Mouse (Mus musculus) heart, embryonic 14.5 days (tissue): ENCODE results near the gene Bcor. TPM values are rescaled to one million over a fixed set of nuclear protein-coding genes. Genes with fewer than 3 reads are reported as not detected.

ENCODE experiments used
- ATAC-seq: fragments of 200-750 bp; cut with Nextera tagmentation; 2 replicates; pipeline ENCODE4 v1.8.0; 2017; ENCODE audit warnings: low read depth, moderate TSS enrichment; ENCODE audit not compliant: insufficient number of reproducible peaks, insufficient read depth, low FRiP score
- H3K27ac ChIP-seq, 2 experiments: fragments of 200-500 bp in 1 of 2; fragments of 300-500 bp in 1 of 2; sonication (generic) in 1 of 2; replicated peaks in 1 of 2; 2 replicates each; pipeline ENCODE4 v1.5.1; 2012 to 2014; ENCODE audit warnings: low read depth in 2 of 2, low read length in 2 of 2, control low read depth in 1 of 2, mild to moderate bottlenecking in 1 of 2, mixed read lengths in 1 of 2; ENCODE audit not compliant: control insufficient read depth in 1 of 2, insufficient read depth in 1 of 2
- H3K27me3 ChIP-seq: fragments of 300-500 bp; sonication (generic); 2 replicates; pipeline ENCODE4 v1.6.1; 2014; ENCODE audit warnings: mild to moderate bottlenecking, low read length, control low read depth; ENCODE audit not compliant: control insufficient read depth, insufficient read depth
- H3K36me3 ChIP-seq: fragments of 300-500 bp; sonication (generic); 2 replicates; pipeline ENCODE4 v1.6.1; 2014; ENCODE audit warnings: mild to moderate bottlenecking, control low read depth, low read length, mixed read lengths; ENCODE audit not compliant: control insufficient read depth, insufficient read depth
- H3K4me1 ChIP-seq, 2 experiments: fragments of 200-500 bp in 1 of 2; fragments of 300-500 bp in 1 of 2; sonication (generic) in 1 of 2; 2 replicates each; pipeline ENCODE4 v1.6.1; 2012 to 2014; ENCODE audit warnings: low read length in 2 of 2, control low read depth in 1 of 2, mixed read lengths in 1 of 2; ENCODE audit not compliant: control insufficient read depth in 2 of 2, insufficient read depth in 2 of 2
- H3K4me2 ChIP-seq: fragments of 300-500 bp; sonication (generic); 2 replicates; pipeline ENCODE4 v1.6.1; 2014; ENCODE audit warnings: mild to moderate bottlenecking, low read length
- H3K4me3 ChIP-seq, 2 experiments: fragments of 200-500 bp in 1 of 2; fragments of 300-500 bp in 1 of 2; sonication (generic) in 1 of 2; 2 replicates each; pipeline ENCODE4 v1.5.1; 2012 to 2014; ENCODE audit warnings: low read length in 2 of 2, mild to moderate bottlenecking in 2 of 2, control low read depth in 1 of 2, low read depth in 1 of 2, moderate library complexity in 1 of 2; ENCODE audit not compliant: control insufficient read depth in 1 of 2, insufficient read depth in 1 of 2
- H3K9ac ChIP-seq: fragments of 300-500 bp; sonication (generic); 2 replicates; pipeline ENCODE4 v1.6.1; 2014; ENCODE audit warnings: mild to moderate bottlenecking, low read length
- H3K9me3 ChIP-seq: fragments of 300-500 bp; sonication (generic); 2 replicates; pipeline ENCODE4 v1.6.1; 2016; ENCODE audit warnings: low read length, control low read depth; ENCODE audit not compliant: control insufficient read depth
- WGBS: fragments of 180-500 bp; shearing (Covaris S2); extraction: QIAGEN DNeasy Blood & Tissue Kit; methylation state at CpG from one replicate; pipeline ENCODE4 v1.1.7; 2014; 5-methylcytosine and 5-hydroxymethylcytosine counted together
- polyA plus RNA-seq: library from polyadenylated mRNA; unstranded; fragments of >200 nt; fragmentation: Nextera tagmentation; extraction: Ambion mirVana; gene quantifications from 2 replicates; pipeline ENCODE4 v1.2.1, GENCODE M21; 2014

The Bcor gene
- 17.0 and 17.7 TPM in 2 replicates for polyA plus RNA-seq

DNA sequence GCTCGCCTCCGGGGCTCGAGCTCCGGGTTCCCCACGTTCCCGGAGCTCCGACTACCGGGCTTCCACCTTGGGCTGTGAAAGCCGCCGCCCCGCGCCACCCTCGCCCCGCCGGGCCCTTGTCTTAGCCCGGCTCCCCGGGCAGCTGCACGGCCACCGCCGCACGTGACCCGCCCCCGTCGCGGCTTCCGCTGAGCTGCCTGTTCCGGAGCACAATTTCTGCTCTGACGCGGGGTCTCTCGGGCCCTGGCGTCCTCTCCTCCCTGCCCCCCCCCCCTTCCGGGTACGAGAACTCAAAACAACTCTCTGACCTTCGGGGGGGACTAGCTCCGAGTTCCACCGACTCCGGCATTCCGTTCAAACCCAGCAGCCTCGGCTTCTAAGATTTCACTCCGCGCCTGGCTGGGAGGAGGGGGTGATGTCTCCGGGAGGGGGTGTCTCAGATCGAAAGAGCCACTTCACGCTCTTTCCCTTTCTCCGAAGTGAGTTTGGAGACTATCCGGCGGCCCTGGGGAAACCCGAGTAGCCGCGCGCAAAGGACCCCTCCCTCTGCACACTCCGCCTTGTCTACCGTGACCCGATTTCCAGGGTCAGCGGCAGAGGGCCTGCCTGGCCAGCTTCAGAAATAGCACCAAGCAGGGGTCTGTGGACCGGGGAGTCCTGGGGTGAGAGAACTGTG, at the start of gene Bcor:
Bcor (minus strand) TSS at position 375 of the 676 bp plus-strand sequence.
- WGBS: 5% methylated on average over 56 of the region's 56 CpGs
- ATAC-seq: no peak
- H3K27me3 ChIP-seq: peaks cover 23% of the 10 kb centered on the region

DNA sequence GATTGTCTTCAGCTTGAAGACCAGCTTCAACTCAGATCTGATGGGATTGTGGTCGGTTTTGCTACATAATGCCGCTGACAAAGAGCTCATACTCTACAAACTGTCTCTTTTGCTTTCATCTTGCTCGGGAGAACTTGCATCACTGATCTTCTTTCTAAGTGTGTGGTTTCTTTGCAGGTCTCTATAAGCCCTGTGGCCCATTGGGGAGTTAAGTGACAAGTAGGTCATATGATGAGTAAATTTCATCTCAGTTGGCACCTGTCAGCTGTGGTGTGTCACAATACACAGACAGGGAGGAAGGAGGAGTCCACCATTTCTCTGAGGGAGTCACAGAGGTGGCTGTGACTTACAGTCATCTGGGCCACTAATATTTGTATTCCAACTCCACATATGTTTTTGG, 42.8 kb upstream of the Bcor start:
- Histone ChIP-seq H3K4me2 (no peak overlapping the region), H3K27ac (no peak overlapping the region), H3K36me3 (no peaks in the 10 kb centered on the region), H3K9me3 (no peaks in the 10 kb centered on the region), H3K4me1 (no peaks in the 10 kb centered on the region), H3K9ac (no peak overlapping the region), H3K27me3 (no peaks in the 10 kb centered on the region), H3K4me3 (no peak overlapping the region)
- 73% methylated on average over 3 of the region's 3 CpGs for WGBS
- no peak for ATAC-seq

More for the DNA sequence above, at the start of gene Bcor:
- peak within 1 kb of the TSS; percentile 67 for H3K4me2 ChIP-seq
- no peaks in the 10 kb centered on the region for H3K36me3 ChIP-seq
- no peaks in the 10 kb centered on the region for H3K9me3 ChIP-seq
- H3K4me1 ChIP-seq: peaks cover 16 to 20% of the 10 kb centered on the region in 2 experiments
- H3K9ac ChIP-seq: peak within 1 kb of the TSS; percentile 80
- peak within 1 kb of the TSS; percentile 92 to 95 for H3K27ac ChIP-seq
- peak within 1 kb of the TSS; percentile 49 to 65 for H3K4me3 ChIP-seq

DNA sequence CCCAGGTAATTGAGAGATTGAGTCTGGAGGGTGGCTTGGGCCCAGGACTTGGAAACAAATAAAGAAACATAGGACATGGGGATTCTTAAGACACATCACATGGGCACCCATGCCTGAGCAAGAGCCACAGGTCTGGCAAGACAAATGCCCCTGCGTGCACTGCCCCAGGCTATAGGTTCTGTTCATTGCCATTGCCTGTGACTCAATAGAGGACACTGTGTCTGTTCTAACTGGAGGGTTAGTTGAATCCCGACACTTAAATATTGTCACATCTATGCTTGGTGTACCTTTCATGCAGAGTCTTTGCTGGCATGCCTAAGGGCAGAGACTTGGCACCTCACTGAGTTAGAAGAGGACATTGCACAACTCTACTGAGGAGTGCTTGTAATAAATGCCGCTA, 41.0 kb upstream of the Bcor start:
- Histone ChIP-seq H3K4me1 (no peaks in the 10 kb centered on the region), H3K4me2 (no peak overlapping the region), H3K9me3 (no peaks in the 10 kb centered on the region), H3K27ac (no peak overlapping the region), H3K27me3 (no peaks in the 10 kb centered on the region), H3K4me3 (no peak overlapping the region), H3K9ac (no peak overlapping the region), H3K36me3 (no peaks in the 10 kb centered on the region)
- no peak for ATAC-seq
- WGBS: 82% methylated on average over 3 of the region's 3 CpGs

DNA sequence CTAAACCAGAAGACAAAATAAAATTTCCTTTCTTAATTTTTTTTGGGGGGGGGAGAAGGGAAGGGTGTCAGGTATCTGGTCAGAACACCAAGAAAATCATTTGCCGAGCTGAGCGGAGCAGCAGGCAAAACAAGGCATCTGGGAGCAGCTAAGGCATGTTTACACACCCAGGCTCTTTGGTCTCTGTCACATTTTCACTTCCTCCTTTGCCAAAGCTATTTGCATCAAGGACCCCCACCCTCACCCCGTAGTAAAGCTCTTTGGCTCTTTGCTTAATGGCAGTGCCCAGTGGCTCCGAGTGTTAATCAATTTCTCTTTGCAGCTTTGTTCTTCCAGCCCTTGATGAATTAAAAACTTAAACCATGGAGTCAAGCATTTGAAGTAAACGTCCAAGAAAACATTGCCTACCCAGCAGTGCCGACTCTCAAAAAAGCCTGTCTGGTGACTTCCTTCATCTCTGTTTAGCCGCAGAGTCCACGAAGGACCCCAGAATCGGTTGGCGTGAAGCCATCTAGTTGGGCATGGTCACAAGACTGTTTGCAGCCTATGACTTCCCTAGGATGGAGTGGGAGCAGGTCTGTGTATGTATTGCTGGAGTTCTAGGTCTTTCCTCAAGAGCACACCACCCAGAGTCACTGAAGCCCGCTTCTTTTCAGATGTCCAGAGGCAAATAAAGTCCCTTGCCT, 35.2 kb upstream of the Bcor start:
- H3K4me2 ChIP-seq: no peak overlapping the region
- no peak overlapping the region for H3K27ac ChIP-seq
- no peak for ATAC-seq
- no peaks in the 10 kb centered on the region for H3K36me3 ChIP-seq
- H3K9me3 ChIP-seq: no peaks in the 10 kb centered on the region
- no peak overlapping the region for H3K9ac ChIP-seq
- no peaks in the 10 kb centered on the region for H3K4me1 ChIP-seq
- H3K4me3 ChIP-seq: no peak overlapping the region
- no peaks in the 10 kb centered on the region for H3K27me3 ChIP-seq
- 66% methylated on average over 11 of the region's 11 CpGs for WGBS

DNA sequence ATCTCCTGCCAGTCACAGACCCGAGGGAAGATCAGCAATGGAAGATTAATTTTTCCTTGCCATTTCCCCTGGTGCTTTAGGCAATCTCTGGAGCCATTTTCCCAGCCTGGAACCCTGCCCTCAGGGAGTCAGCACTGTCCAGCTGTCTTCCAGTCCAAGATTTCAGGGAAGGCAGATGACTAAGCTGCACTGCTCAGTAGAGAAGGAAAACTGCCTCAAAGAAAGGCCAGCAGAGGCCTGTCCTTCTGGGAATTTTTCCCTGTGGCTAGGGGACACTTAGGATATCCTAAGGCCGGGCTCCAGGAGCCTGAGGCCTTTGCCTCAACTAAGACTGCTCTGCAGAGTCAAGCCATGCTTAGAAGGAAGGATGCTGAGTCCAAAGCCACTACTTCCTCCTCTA, 32.2 kb upstream of the Bcor start:
- H3K27ac ChIP-seq: no peak overlapping the region
- H3K4me3 ChIP-seq: no peak overlapping the region
- H3K9me3 ChIP-seq: no peaks in the 10 kb centered on the region
- H3K9ac ChIP-seq: no peak overlapping the region
- H3K27me3 ChIP-seq: no peaks in the 10 kb centered on the region
- no peaks in the 10 kb centered on the region for H3K4me1 ChIP-seq
- WGBS: 64% methylated on average over 2 of the region's 2 CpGs
- no peaks in the 10 kb centered on the region for H3K36me3 ChIP-seq
- ATAC-seq: no peak
- no peak overlapping the region for H3K4me2 ChIP-seq

DNA sequence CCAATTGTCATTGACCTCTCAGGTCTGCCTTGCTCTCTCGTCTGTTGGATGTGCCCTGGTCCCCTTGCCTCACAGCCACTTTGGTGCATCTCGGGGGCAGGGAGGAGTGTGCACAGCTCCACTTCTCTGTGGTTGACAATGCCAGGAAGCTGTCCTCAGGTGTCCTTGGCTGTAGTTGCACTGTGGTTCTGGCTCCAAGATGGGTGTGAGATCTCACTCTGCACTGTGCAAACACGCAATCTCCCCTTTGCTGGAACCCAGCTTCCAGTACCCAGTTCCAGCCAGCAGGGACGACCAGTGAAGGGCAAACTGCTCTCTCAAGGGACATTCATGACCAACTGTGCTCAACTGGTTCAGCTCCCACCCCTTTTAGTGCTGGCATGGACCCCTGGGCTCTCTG, 29.4 kb upstream of the Bcor start:
- Histone ChIP-seq H3K27me3 (no peaks in the 10 kb centered on the region), H3K4me2 (no peak overlapping the region), H3K27ac (no peak overlapping the region), H3K9me3 (no peaks in the 10 kb centered on the region), H3K36me3 (no peaks in the 10 kb centered on the region), H3K4me3 (no peak overlapping the region), H3K4me1 (no peaks in the 10 kb centered on the region), H3K9ac (no peak overlapping the region)
- WGBS: 68% methylated on average over 4 of the region's 4 CpGs
- no peak for ATAC-seq

DNA sequence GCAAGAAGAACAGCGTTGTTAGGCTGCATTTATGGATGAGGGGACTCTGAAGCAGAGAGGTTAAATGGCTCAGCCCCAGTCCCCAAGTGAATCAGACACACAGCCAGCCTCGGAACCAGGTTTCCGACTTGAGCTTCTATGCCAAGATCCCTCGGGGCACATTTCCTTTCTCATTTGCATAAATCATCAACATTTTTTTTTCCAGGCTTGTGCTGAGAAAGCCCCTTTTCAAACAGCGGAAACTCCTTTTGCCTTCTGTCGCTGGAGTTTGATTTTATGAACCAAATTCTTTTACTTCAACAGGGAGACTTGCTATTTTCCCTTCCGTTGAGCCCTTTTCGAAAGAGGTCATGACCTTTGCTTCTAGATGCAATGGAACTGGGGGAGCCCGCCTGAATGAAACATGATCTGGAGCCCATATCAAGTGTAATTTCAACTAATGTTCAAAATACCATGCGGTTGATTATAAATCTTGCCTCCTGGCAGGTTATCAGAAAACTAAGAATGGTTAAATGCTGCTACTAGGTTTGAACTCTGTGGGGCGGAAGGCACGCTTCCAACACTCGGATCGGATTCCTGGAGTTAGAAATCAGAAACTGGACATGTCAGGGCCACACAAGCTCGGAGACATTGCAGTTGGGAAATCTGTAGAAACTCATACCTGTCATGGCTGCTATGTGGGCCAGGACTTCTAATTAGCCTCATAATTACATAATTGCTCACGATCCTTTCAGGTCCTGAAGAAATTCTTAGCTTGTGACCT, 15.2 kb upstream of the Bcor start:
- no peaks in the 10 kb centered on the region for H3K36me3 ChIP-seq
- no peaks in the 10 kb centered on the region for H3K9me3 ChIP-seq
- no peaks in the 10 kb centered on the region for H3K27me3 ChIP-seq
- H3K4me2 ChIP-seq: no peak overlapping the region
- no peak overlapping the region for H3K9ac ChIP-seq
- no peak for ATAC-seq
- H3K4me3 ChIP-seq: no peak overlapping the region
- no peak overlapping the region for H3K27ac ChIP-seq
- 59% methylated on average over 16 of the region's 16 CpGs for WGBS
- no peaks in the 10 kb centered on the region for H3K4me1 ChIP-seq
